Mouse (Mus musculus): ENCODE data around the gene Plpp3. TPM values are rescaled to one million over a fixed set of nuclear protein-coding genes. Genes with fewer than 3 reads are reported as not detected.

Plpp3 gene
- polyA plus RNA-seq, 1 experiment: 48.5 TPM

GRCm38 (mm10) chr4:105205045-105205851 is 48.1 kb downstream of the Plpp3 start:
- peaks cover 2% of the 10 kb centered on the region; the same call in 1 of the 2 replicates for H3K36me3 ChIP-seq (ENCODE audit: control insufficient read depth, insufficient read depth, low read length)
- no peaks in the 10 kb centered on the region for H3K27me3 ChIP-seq (ENCODE audit: control insufficient read depth, insufficient read depth, low read length)
- H3K27ac ChIP-seq (ENCODE audit: insufficient read depth, low read depth, low read length): peak overlapping the region; percentile 44
- no peak overlapping the region for H3K4me3 ChIP-seq (ENCODE audit: low read depth, low read length)
- H3K4me1 ChIP-seq (ENCODE audit: control insufficient read depth, insufficient read depth, insufficient read length, low read length): peaks cover 46% of the 10 kb centered on the region
- TF ChIP-seq POLR2A (IDR thresholded peaks at IDR 0.05; ENCODE audit: low read depth, low read length) (no peak), CTCF (IDR thresholded peaks at IDR 0.05; ENCODE audit: extremely low read depth, insufficient read length, insufficient replicate concordance, low read depth, low read length) (no peak)
- WGBS: 36% methylated on average over 15 of the region's 15 CpGs

- WGBS: 74% methylated on average over 6 of the region's 6 CpGs
- TF ChIP-seq POLR2A (IDR thresholded peaks at IDR 0.05; ENCODE audit: low read depth, low read length) (no peak), CTCF (IDR thresholded peaks at IDR 0.05; ENCODE audit: extremely low read depth, insufficient read length, insufficient replicate concordance, low read depth, low read length) (no peak)
- H3K27me3 ChIP-seq (ENCODE audit: control insufficient read depth, insufficient read depth, low read length): no peaks in the 10 kb centered on the region
- peaks cover 2% of the 10 kb centered on the region; the same call in 1 of the 2 replicates for H3K36me3 ChIP-seq (ENCODE audit: control insufficient read depth, insufficient read depth, low read length)
- no peak overlapping the region for H3K27ac ChIP-seq (ENCODE audit: insufficient read depth, low read depth, low read length)
- peaks cover 43% of the 10 kb centered on the region for H3K4me1 ChIP-seq (ENCODE audit: control insufficient read depth, insufficient read depth, insufficient read length, low read length)
- H3K4me3 ChIP-seq (ENCODE audit: low read depth, low read length): no peak overlapping the region
These were observed 49.0 kb downstream of the Plpp3 start for GRCm38 (mm10) chr4:105206102-105206501.

GRCm38 (mm10) chr4:105206995-105207394 is 49.8 kb downstream of the Plpp3 start:
- no peak overlapping the region for H3K4me3 ChIP-seq (ENCODE audit: low read depth, low read length)
- TF ChIP-seq CTCF (IDR thresholded peaks at IDR 0.05; ENCODE audit: extremely low read depth, insufficient read length, insufficient replicate concordance, low read depth, low read length): no peak
- TF ChIP-seq POLR2A (IDR thresholded peaks at IDR 0.05; ENCODE audit: low read depth, low read length): no peak
- H3K27ac ChIP-seq (ENCODE audit: insufficient read depth, low read depth, low read length): 0 out of 2 replicates have a peak overlapping the region, but pooled peaks have one; percentile 4
- H3K4me1 ChIP-seq (ENCODE audit: control insufficient read depth, insufficient read depth, insufficient read length, low read length): peaks cover 43% of the 10 kb centered on the region
- peaks cover 2% of the 10 kb centered on the region; the same call in 1 of the 2 replicates for H3K36me3 ChIP-seq (ENCODE audit: control insufficient read depth, insufficient read depth, low read length)
- no peaks in the 10 kb centered on the region for H3K27me3 ChIP-seq (ENCODE audit: control insufficient read depth, insufficient read depth, low read length)
- 30% methylated on average over 8 of the region's 8 CpGs for WGBS

GRCm38 (mm10) chr4:105207641-105208040 is 50.5 kb downstream of the Plpp3 start:
- no peak overlapping the region for H3K27ac ChIP-seq (ENCODE audit: insufficient read depth, low read depth, low read length)

GRCm38 (mm10) chr4:105208977-105209376 is 51.8 kb downstream of the Plpp3 start:
- Histone ChIP-seq H3K36me3 (ENCODE audit: control insufficient read depth, insufficient read depth, low read length) (peaks cover 2% of the 10 kb centered on the region; the same call in 1 of the 2 replicates), H3K27ac (ENCODE audit: insufficient read depth, low read depth, low read length) (no peak overlapping the region), H3K27me3 (ENCODE audit: control insufficient read depth, insufficient read depth, low read length) (no peaks in the 10 kb centered on the region), H3K4me3 (ENCODE audit: low read depth, low read length) (no peak overlapping the region), H3K4me1 (ENCODE audit: control insufficient read depth, insufficient read depth, insufficient read length, low read length) (peaks cover 39% of the 10 kb centered on the region)
- TF ChIP-seq CTCF (IDR thresholded peaks at IDR 0.05; ENCODE audit: extremely low read depth, insufficient read length, insufficient replicate concordance, low read depth, low read length) (no peak), POLR2A (IDR thresholded peaks at IDR 0.05; ENCODE audit: low read depth, low read length) (no peak)
- WGBS: 71% methylated on average over 5 of the region's 5 CpGs

More at GRCm38 (mm10) chr4:105207641-105208040, 50.5 kb downstream of the Plpp3 start:
- Histone ChIP-seq H3K4me1 (ENCODE audit: control insufficient read depth, insufficient read depth, insufficient read length, low read length) (peaks cover 40% of the 10 kb centered on the region), H3K4me3 (ENCODE audit: low read depth, low read length) (no peak overlapping the region), H3K27me3 (ENCODE audit: control insufficient read depth, insufficient read depth, low read length) (no peaks in the 10 kb centered on the region), H3K36me3 (ENCODE audit: control insufficient read depth, insufficient read depth, low read length) (peaks cover 2% of the 10 kb centered on the region; the same call in 1 of the 2 replicates)
- 80% methylated on average over 4 of the region's 4 CpGs for WGBS
- TF ChIP-seq POLR2A (IDR thresholded peaks at IDR 0.05; ENCODE audit: low read depth, low read length) (no peak), CTCF (IDR thresholded peaks at IDR 0.05; ENCODE audit: extremely low read depth, insufficient read length, insufficient replicate concordance, low read depth, low read length) (no peak)

- Histone ChIP-seq H3K27ac (ENCODE audit: insufficient read depth, low read depth, low read length) (no peak overlapping the region), H3K36me3 (ENCODE audit: control insufficient read depth, insufficient read depth, low read length) (peaks cover 2% of the 10 kb centered on the region; the same call in 1 of the 2 replicates), H3K4me3 (ENCODE audit: low read depth, low read length) (no peak overlapping the region), H3K27me3 (ENCODE audit: control insufficient read depth, insufficient read depth, low read length) (no peaks in the 10 kb centered on the region), H3K4me1 (ENCODE audit: control insufficient read depth, insufficient read depth, insufficient read length, low read length) (peaks cover 27% of the 10 kb centered on the region; the same call in 1 of the 2 replicates)
- TF ChIP-seq POLR2A (IDR thresholded peaks at IDR 0.05; ENCODE audit: low read depth, low read length) (no peak), CTCF (IDR thresholded peaks at IDR 0.05; ENCODE audit: extremely low read depth, insufficient read length, insufficient replicate concordance, low read depth, low read length) (no peak)
These were observed 56.2 kb downstream of the Plpp3 start for GRCm38 (mm10) chr4:105213314-105213713.

- H3K27ac ChIP-seq (ENCODE audit: insufficient read depth, low read depth, low read length): peak overlapping the region; percentile 58; the same call in 1 of the 2 replicates
- 28% methylated on average over 1 of the region's 1 CpGs for WGBS
- H3K4me3 ChIP-seq (ENCODE audit: low read depth, low read length): no peak overlapping the region
- peaks cover 4% of the 10 kb centered on the region; the same call in 1 of the 2 replicates for H3K36me3 ChIP-seq (ENCODE audit: control insufficient read depth, insufficient read depth, low read length)
- peaks cover 20% of the 10 kb centered on the region; the same call in 1 of the 2 replicates for H3K4me1 ChIP-seq (ENCODE audit: control insufficient read depth, insufficient read depth, insufficient read length, low read length)
- no peaks in the 10 kb centered on the region for H3K27me3 ChIP-seq (ENCODE audit: control insufficient read depth, insufficient read depth, low read length)
- TF ChIP-seq CTCF (IDR thresholded peaks at IDR 0.05; ENCODE audit: extremely low read depth, insufficient read length, insufficient replicate concordance, low read depth, low read length) (no peak), POLR2A (IDR thresholded peaks at IDR 0.05; ENCODE audit: low read depth, low read length) (no peak)
These were observed 57.3 kb downstream of the Plpp3 start for GRCm38 (mm10) chr4:105214438-105214837.

Data from small intestine, adult 2 months (tissue).